Mouse (Mus musculus) kidney, embryonic 14.5 days (tissue): ENCODE measurements around the gene 2010111I01Rik. TPM values are rescaled to one million over a fixed set of nuclear protein-coding genes. Genes with fewer than 3 reads are reported as not detected.

ENCODE experiments used
- ATAC-seq: fragments of 200-750 bp; cut with Nextera tagmentation; 2 replicates; pipeline ENCODE4 v1.8.0; 2017; ENCODE audit warnings: moderate number of reproducible peaks, mild to moderate bottlenecking, moderate TSS enrichment, moderate library complexity; ENCODE audit not compliant: low FRiP score, low TSS enrichment
- H3K27ac ChIP-seq: fragments of 300-500 bp; sonication (generic); 2 replicates; pipeline ENCODE4 v1.5.1; 2014; ENCODE audit warnings: low read depth, mild to moderate bottlenecking, low read length, moderate library complexity, mixed read lengths
- H3K27me3 ChIP-seq: fragments of 300-500 bp; sonication (generic); 2 replicates; pipeline ENCODE4 v1.6.1; 2014; ENCODE audit warnings: mild to moderate bottlenecking, low read length; ENCODE audit not compliant: control insufficient read depth, insufficient read depth
- H3K36me3 ChIP-seq: fragments of 300-500 bp; sonication (generic); 2 replicates; pipeline ENCODE4 v1.6.1; 2014; ENCODE audit warnings: low read length, mixed read lengths; ENCODE audit not compliant: control insufficient read depth, insufficient read depth
- H3K4me1 ChIP-seq: fragments of 300-500 bp; sonication (generic); 2 replicates; pipeline ENCODE4 v1.6.1; 2014; ENCODE audit warnings: low read length, mixed read lengths; ENCODE audit not compliant: control insufficient read depth, insufficient read depth
- H3K4me2 ChIP-seq: fragments of 300-500 bp; sonication (generic); replicated peaks from 2 replicates; pipeline ENCODE4 v1.6.1; 2014; ENCODE audit warnings: low read depth, mild to moderate bottlenecking, low read length
- H3K4me3 ChIP-seq: fragments of 300-500 bp; sonication (generic); 2 replicates; pipeline ENCODE4 v1.5.1; 2014; ENCODE audit warnings: mild to moderate bottlenecking, low read length
- H3K9ac ChIP-seq: fragments of 300-500 bp; sonication (generic); 2 replicates; pipeline ENCODE4 v1.6.1; 2014; ENCODE audit warnings: low read depth, mild to moderate bottlenecking, low read length, moderate library complexity
- H3K9me3 ChIP-seq: fragments of 300-500 bp; sonication (generic); 2 replicates; pipeline ENCODE4 v1.6.1; 2016; ENCODE audit warnings: low read length; ENCODE audit not compliant: control insufficient read depth
- WGBS: fragments of 180-500 bp; shearing (Covaris S2); extraction: QIAGEN DNeasy Blood & Tissue Kit; methylation state at CpG from one replicate; pipeline ENCODE4 v1.1.7; 2014; 5-methylcytosine and 5-hydroxymethylcytosine counted together
- polyA plus RNA-seq: library from polyadenylated mRNA; unstranded; fragments of >200 nt; fragmentation: Nextera tagmentation; extraction: Ambion mirVana; gene quantifications from 2 replicates; pipeline ENCODE4 v1.2.1, GENCODE M21; 2014

2010111I01Rik gene
- polyA plus RNA-seq, 1 experiment from 2014 or later, result 153 TPM

DNA sequence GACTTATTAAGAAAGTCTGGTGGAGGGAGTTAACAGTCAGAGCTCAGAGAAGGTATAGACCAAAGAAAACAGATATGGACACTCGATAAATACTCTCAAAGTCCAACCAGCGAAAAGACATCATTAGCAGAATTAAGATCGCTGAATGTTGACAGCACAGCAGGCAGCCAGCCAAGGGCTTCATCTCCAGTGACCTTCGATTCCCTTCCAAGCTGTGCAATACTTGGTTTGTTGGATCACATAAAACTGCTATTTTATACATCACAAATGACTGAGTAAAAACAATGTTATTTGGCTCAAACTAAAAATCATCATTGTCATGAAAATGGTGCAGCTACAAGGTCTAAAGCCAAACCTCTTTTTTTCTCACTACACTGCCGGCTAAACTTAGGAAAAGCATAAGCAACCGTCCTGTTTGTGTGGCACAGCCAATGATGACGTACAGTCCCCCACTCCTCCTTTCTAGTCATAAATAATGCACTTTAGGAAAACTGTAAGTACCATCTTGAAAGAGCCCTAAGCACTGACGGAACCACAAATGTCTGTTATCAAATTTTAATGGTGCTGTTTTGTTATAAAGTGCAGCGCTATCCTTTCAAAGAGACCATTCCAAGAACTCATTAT is 34.8 kb upstream of the 2010111I01Rik start:
- 52% methylated on average over 9 of the region's 9 CpGs for WGBS
- no peaks in the 10 kb centered on the region for H3K4me1 ChIP-seq
- no peak overlapping the region; the same call in 1 of the 2 replicates for H3K27ac ChIP-seq
- H3K4me2 ChIP-seq, result no peak overlapping the region
- H3K9ac ChIP-seq, result no peak overlapping the region
- no peaks in the 10 kb centered on the region for H3K27me3 ChIP-seq
- H3K9me3 ChIP-seq, result no peaks in the 10 kb centered on the region
- peak; percentile 49; the same call in 1 of the 2 replicates for ATAC-seq
- no peaks in the 10 kb centered on the region for H3K36me3 ChIP-seq
- no peak overlapping the region for H3K4me3 ChIP-seq

DNA sequence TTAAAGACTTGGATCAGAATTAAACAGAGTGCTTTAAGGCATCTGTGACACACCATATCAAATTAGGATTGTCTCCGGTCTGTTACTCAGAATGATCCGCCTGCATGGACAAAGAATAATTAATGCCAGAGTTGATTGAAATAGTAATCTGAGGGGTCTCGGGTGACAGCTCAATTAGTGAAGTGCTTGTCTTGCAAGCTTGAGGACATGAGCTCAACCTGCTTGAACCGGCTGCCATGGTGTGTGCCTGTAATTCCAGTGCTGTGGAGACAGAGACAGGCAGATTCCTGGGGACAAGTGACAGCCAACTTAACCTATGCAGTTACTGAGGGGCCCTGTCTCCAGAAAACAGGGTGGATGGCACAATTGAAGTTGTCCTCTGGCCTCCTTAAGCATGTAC is 32.2 kb upstream of the 2010111I01Rik start:
- H3K27ac ChIP-seq, result no peak overlapping the region
- no peak overlapping the region for H3K9ac ChIP-seq
- H3K27me3 ChIP-seq, result no peaks in the 10 kb centered on the region
- no peaks in the 10 kb centered on the region for H3K9me3 ChIP-seq
- no peak overlapping the region for H3K4me3 ChIP-seq
- no peak for ATAC-seq
- no peaks in the 10 kb centered on the region for H3K36me3 ChIP-seq
- no peaks in the 10 kb centered on the region for H3K4me1 ChIP-seq
- 67% methylated on average over 4 of the region's 4 CpGs for WGBS
- no peak overlapping the region for H3K4me2 ChIP-seq

DNA sequence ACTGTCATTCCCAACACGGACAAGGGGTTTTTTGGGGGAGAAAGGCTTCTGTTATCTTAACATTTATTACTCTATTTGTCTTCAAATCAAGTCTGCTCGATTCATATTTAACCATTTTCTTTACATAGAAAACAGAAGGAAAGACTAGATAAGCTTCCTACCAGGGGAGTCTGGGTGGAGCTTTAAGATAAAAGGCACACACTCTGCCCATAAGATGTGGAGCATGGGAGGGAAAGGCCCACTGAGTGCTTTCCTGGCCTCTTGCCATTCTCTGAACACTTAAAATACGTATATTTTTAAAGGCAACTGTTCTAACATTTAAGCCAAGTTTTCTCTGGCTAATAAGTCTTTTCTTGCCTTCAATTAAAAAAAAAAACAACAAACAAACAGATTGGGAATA is 25.3 kb upstream of the 2010111I01Rik start:
- Histone ChIP-seq H3K4me2 (no peak overlapping the region), H3K4me3 (no peak overlapping the region), H3K9me3 (no peaks in the 10 kb centered on the region), H3K27ac (no peak overlapping the region), H3K36me3 (no peaks in the 10 kb centered on the region), H3K27me3 (no peaks in the 10 kb centered on the region), H3K9ac (no peak overlapping the region), H3K4me1 (no peaks in the 10 kb centered on the region)
- 51% methylated on average over 3 of the region's 3 CpGs for WGBS
- ATAC-seq, result no peak

DNA sequence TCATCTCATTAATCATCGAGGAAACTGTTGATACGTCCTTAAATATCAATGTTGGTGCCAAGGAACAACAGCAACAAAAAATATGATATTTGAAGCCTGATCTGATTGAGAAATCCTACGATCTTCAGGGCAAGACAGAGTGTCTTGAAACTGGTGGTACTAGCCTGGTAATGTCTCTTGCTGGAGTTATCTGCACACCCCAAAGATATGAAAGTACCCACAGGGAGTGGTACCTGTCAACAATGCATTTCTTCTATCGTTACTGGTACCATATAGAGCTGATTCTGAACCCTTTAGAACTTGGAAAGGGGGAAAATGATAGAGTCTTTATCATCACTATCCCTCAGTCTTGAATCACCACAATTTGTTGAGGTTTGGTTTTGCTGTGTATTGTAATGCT is 24.9 kb upstream of the 2010111I01Rik start:
- no peaks in the 10 kb centered on the region for H3K27me3 ChIP-seq
- H3K9me3 ChIP-seq, result no peaks in the 10 kb centered on the region
- no peak overlapping the region for H3K9ac ChIP-seq
- no peak for ATAC-seq
- WGBS, result 83% methylated on average over 4 of the region's 4 CpGs
- no peaks in the 10 kb centered on the region for H3K36me3 ChIP-seq
- H3K27ac ChIP-seq, result no peak overlapping the region
- no peak overlapping the region for H3K4me3 ChIP-seq
- no peak overlapping the region for H3K4me2 ChIP-seq
- 0 out of 2 replicates have a peak, but pooled peaks cover 2% of the 10 kb centered on the region for H3K4me1 ChIP-seq

DNA sequence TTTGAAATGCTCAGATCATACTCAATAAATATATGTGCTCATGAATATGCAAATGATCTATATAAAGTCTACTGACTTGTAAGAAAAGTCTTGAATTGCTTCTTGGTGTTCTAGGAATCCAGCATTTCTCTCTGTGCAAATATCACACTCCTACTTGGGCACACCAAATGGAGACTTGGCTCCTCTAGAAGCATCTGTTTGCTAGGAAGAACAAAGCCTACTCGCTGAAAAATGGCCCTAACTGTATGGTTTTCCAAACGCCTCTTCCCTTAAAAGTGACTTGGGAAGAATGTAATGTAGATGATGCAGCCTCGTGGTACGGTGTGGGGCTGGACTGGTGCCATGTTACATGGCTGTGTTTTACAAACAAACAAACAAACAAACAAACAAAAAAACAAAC is 24.0 kb upstream of the 2010111I01Rik start:
- no peaks in the 10 kb centered on the region for H3K36me3 ChIP-seq
- H3K4me2 ChIP-seq, result no peak overlapping the region
- ATAC-seq, result no peak
- no peak overlapping the region for H3K27ac ChIP-seq
- 73% methylated on average over 4 of the region's 4 CpGs for WGBS
- H3K9me3 ChIP-seq, result no peaks in the 10 kb centered on the region
- H3K9ac ChIP-seq, result no peak overlapping the region
- no peak overlapping the region for H3K4me3 ChIP-seq
- H3K4me1 ChIP-seq, result peaks cover 7% of the 10 kb centered on the region; the same call in 1 of the 2 replicates
- H3K27me3 ChIP-seq, result no peaks in the 10 kb centered on the region

DNA sequence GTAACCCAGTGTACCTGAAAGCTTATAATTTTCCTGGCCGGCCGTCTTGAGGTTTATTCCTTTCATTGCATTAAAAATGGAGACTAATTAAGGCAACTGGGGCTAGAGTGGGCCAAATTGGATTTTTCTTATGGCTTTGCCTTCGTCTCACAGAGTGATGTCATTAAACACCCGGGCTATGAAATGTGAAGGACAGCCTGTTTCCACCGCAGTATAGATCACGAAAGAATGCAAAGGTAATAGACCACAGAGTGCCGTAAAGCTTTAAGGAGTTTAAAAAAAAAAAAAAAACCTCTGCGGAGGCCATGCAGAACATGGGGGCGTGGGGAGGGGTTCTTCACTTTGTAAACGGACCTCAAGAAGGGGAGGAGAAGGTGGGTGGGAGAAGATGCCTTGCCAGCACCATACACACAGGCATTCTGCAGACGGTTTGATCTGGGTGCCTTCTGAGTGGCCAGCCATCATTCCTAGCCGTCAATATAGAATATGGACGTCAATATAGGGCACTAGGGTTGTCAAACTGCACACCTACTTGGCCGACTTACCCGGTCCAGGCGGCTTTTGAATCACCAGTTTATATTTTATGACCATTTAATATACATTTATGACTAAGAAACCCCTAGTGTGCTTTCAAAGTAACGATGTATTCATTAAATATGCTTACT is 23.2 kb upstream of the 2010111I01Rik start:
- Histone ChIP-seq H3K4me3 (no peak overlapping the region), H3K4me2 (no peak overlapping the region), H3K9ac (no peak overlapping the region), H3K9me3 (no peaks in the 10 kb centered on the region), H3K36me3 (no peaks in the 10 kb centered on the region), H3K27me3 (no peaks in the 10 kb centered on the region), H3K4me1 (peaks cover 7% of the 10 kb centered on the region; the same call in 1 of the 2 replicates), H3K27ac (no peak overlapping the region)
- no peak for ATAC-seq
- 60% methylated on average over 17 of the region's 17 CpGs for WGBS

DNA sequence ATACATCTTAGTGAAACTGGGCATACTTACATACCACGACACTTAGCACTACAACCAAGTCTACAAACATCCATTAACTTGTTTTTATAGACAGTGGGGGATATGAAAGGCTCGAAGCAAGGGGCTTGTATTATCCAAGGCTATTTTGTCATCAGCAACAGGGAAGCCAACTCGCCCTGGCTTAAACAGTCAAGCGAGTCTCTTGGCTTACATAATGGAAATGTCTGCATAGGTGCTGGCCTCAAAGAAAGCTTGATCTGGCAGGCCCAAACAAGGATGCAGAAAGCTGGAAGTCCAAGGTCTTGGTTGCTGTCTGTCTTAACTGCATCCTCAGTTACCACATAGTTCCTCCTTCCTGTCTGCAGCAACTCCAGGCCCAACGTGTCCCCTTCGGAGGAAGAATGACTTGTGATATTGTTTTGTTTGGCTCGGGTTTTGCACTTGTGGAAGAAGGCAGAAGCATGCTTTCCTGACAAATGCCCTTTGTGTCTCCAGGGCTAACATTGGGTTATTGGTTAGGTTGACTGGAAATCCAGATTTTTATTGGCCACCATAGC is 21.3 kb upstream of the 2010111I01Rik start:
- no peak for ATAC-seq
- peaks cover 7% of the 10 kb centered on the region; the same call in 1 of the 2 replicates for H3K4me1 ChIP-seq
- no peak overlapping the region for H3K4me2 ChIP-seq
- WGBS, result 58% methylated on average over 7 of the region's 7 CpGs
- no peaks in the 10 kb centered on the region for H3K9me3 ChIP-seq
- H3K9ac ChIP-seq, result no peak overlapping the region
- H3K36me3 ChIP-seq, result no peaks in the 10 kb centered on the region
- peak overlapping the region; percentile 42; the same call in 1 of the 2 replicates for H3K27ac ChIP-seq
- no peak overlapping the region for H3K4me3 ChIP-seq
- no peaks in the 10 kb centered on the region for H3K27me3 ChIP-seq

DNA sequence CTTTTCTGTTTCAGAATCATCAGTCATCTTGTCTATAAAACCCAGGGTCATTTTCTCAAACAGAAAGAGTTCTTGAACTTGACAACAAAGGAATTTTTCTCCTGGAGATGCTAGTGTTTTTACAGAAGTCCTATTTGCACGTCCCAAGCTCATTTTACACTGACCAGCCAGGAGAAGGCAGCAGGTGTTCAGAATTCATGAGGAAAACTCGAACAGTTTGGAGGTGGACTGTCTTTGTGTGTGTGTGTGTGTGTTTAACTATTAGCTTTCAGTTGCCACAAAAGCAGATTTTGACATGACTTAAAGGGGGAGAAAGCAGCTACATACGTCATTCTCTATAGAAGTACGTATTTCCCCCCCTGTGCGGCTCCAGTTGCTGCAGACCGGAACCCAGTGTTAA is 20.6 kb upstream of the 2010111I01Rik start:
- Histone ChIP-seq H3K4me1 (peaks cover 7% of the 10 kb centered on the region; the same call in 1 of the 2 replicates), H3K9me3 (no peaks in the 10 kb centered on the region), H3K9ac (no peak overlapping the region), H3K4me3 (no peak overlapping the region), H3K36me3 (no peaks in the 10 kb centered on the region), H3K27me3 (no peaks in the 10 kb centered on the region), H3K27ac (peak overlapping the region; percentile 42; the same call in 1 of the 2 replicates), H3K4me2 (no peak overlapping the region)
- ATAC-seq, result no peak
- 48% methylated on average over 6 of the region's 6 CpGs for WGBS

DNA sequence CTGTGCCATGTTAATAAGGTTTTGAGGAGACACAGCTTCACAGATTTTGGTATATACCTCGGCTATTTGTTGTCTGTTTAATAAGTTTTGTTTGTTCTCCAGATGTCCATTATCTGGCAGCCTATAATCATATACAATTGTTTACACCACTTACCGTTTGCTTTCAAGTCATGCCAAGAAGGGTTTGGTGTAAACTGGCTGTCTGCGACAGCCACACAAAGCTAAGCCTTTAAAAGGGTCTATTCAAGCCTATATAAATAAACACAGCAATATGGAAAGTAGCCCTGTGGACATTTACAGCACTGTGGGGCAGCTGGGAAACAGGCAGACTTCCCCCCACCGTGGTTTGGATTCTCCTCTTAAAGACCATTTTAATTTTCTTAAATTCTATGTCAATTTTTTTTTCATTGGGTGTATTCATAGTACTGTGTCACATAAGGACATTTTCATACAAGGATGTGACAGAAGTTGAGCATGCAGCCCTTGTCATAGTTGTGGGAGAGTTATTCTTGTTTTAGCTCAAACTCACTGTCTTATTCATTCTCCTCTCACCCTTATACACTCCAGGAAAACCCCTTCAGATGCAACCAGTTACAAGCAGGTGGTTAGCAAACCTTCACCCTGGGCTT is 15.0 kb upstream of the 2010111I01Rik start:
- 53% methylated on average over 4 of the region's 4 CpGs for WGBS

More for the DNA sequence above, 15.0 kb upstream of the 2010111I01Rik start:
- peaks cover 6% of the 10 kb centered on the region; the same call in 1 of the 2 replicates for H3K4me1 ChIP-seq
- no peak for ATAC-seq
- H3K36me3 ChIP-seq, result no peaks in the 10 kb centered on the region
- no peak overlapping the region for H3K9ac ChIP-seq
- H3K27ac ChIP-seq, result no peak overlapping the region
- H3K4me3 ChIP-seq, result no peak overlapping the region
- H3K4me2 ChIP-seq, result no peak overlapping the region
- H3K9me3 ChIP-seq, result no peaks in the 10 kb centered on the region
- H3K27me3 ChIP-seq, result no peaks in the 10 kb centered on the region
